Mouse (Mus musculus) heart, embryonic 11.5 days (tissue): ENCODE data around the gene Socs3. TPM values are rescaled to one million over a fixed set of nuclear protein-coding genes. Genes with fewer than 3 reads are reported as not detected.

Source experiments
- ATAC-seq: fragments of 200-750 bp; cut with Nextera tagmentation; replicated peaks from 2 replicates; pipeline ENCODE4 v1.8.0; 2017; ENCODE audit warnings: moderate library complexity; ENCODE audit not compliant: insufficient number of reproducible peaks, low FRiP score, low TSS enrichment
- H3K27ac ChIP-seq: fragments of 300-500 bp; sonication (generic); 2 replicates; pipeline ENCODE4 v1.5.1; 2014; ENCODE audit warnings: mild to moderate bottlenecking, low read depth, low read length
- H3K27me3 ChIP-seq: fragments of 300-500 bp; sonication (generic); 2 replicates; pipeline ENCODE4 v1.6.1; 2014; ENCODE audit warnings: mild to moderate bottlenecking, low read length, mixed read lengths; ENCODE audit not compliant: control insufficient read depth, insufficient read depth
- H3K36me3 ChIP-seq: fragments of 300-500 bp; sonication (generic); 2 replicates; pipeline ENCODE4 v1.6.1; 2014; ENCODE audit warnings: mild to moderate bottlenecking, low read length, moderate library complexity, mixed read lengths; ENCODE audit not compliant: control insufficient read depth, insufficient read depth
- H3K4me1 ChIP-seq: fragments of 300-500 bp; sonication (generic); 2 replicates; pipeline ENCODE4 v1.6.1; 2014; ENCODE audit warnings: low read length; ENCODE audit not compliant: control insufficient read depth, insufficient read depth
- H3K4me2 ChIP-seq: fragments of 300-500 bp; sonication (generic); 2 replicates; pipeline ENCODE4 v1.6.1; 2014; ENCODE audit warnings: mild to moderate bottlenecking, moderate library complexity
- H3K4me3 ChIP-seq: fragments of 300-500 bp; sonication (generic); 2 replicates; pipeline ENCODE4 v1.5.1; 2014; ENCODE audit warnings: low read depth, low read length
- H3K9ac ChIP-seq: fragments of 300-500 bp; sonication (generic); 2 replicates; pipeline ENCODE4 v1.6.1; 2014; ENCODE audit warnings: mild to moderate bottlenecking, low read depth, low read length, moderate library complexity
- H3K9me3 ChIP-seq: fragments of 300-500 bp; sonication (generic); replicated peaks from 2 replicates; pipeline ENCODE4 v1.6.1; 2016; ENCODE audit warnings: low read length; ENCODE audit not compliant: control insufficient read depth
- WGBS: fragments of 180-500 bp; shearing (Covaris S2); extraction: QIAGEN DNeasy Blood & Tissue Kit; methylation state at CpG from one replicate; pipeline ENCODE4 v1.1.7; 2014; ENCODE audit not compliant: insufficient replicate concordance; 5-methylcytosine and 5-hydroxymethylcytosine counted together
- polyA plus RNA-seq: library from polyadenylated mRNA; unstranded; fragments of >200 nt; fragmentation: Nextera tagmentation; extraction: Ambion mirVana; gene quantifications from 2 replicates; pipeline ENCODE4 v1.2.1, GENCODE M21; 2014

The Socs3 gene
- 3.6 and 4.5 TPM in 2 replicates for polyA plus RNA-seq

DNA sequence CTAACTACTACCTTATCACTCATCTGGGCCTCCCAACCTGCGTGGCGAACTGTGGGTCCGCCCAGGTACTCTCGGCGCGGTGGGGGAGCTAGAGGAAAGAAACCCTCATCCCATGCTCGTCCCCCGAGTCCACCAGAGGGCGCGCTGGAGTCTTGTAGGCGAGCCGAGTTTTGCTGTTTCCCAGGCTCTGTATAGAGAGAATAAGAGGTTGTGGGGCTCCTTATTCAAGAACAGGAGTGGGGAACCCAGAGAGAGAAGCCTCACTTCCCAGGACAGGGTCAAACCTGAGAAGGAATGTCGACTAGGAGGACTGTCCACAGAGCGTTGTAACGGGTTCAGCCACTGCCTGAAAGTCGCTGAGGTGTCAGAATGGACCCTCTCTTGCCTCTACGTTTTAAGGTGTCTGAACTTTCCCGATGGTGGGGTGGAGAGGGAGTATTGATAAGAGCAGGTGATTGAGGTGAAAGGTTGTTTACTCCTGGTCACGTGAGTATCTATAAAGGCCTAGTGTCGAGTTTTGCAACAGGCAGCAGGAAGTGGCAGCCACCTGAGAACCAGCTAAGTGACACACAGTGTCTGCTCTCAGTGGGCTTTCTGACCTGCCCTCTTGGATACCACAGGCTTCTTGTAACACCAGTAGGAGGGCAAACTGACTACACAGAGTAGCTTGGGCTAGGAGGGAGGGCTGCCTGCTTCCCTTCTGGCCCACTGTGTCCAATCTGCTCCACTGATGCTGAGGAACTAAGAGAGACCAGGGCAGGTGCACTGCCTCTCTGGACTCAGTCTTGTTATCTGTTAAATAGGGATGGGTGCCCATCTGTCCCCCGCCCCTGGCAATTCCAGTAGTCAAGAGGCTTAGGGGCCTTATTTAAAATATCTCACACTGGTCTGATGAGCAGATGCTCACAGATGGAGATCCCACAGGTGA is at the start of gene Socs3:
Gene Socs3, minus strand, starts transcription at position 103 of the 928 bp plus-strand sequence.
- peak within 1 kb of the TSS; percentile 73 for H3K4me3 ChIP-seq
- H3K9me3 ChIP-seq = no peaks in the 10 kb centered on the region
- H3K9ac ChIP-seq = peak within 1 kb of the TSS; percentile 74
- peaks cover 46% of the 10 kb centered on the region for H3K4me1 ChIP-seq
- H3K27ac ChIP-seq = peak within 1 kb of the TSS; percentile 93
- peaks cover 37% of the 10 kb centered on the region for H3K27me3 ChIP-seq
- peak within 1 kb of the TSS; percentile 98 for H3K4me2 ChIP-seq
- WGBS = 10% methylated on average over 21 of the region's 21 CpGs
- ATAC-seq = peak; percentile 47; the same call in 1 of the 2 replicates
- no peaks in the 10 kb centered on the region for H3K36me3 ChIP-seq

GRCm38 (mm10) chr11:118018328-118018727 is 48.5 kb upstream of the Socs3 start:
- 94% methylated on average over 4 of the region's 4 CpGs for WGBS
- H3K9ac ChIP-seq = no peak overlapping the region
- H3K4me1 ChIP-seq = peaks cover 20% of the 10 kb centered on the region
- no peak overlapping the region for H3K4me2 ChIP-seq
- H3K36me3 ChIP-seq = peaks cover 14% of the 10 kb centered on the region
- H3K4me3 ChIP-seq = no peak overlapping the region
- H3K27me3 ChIP-seq = no peaks in the 10 kb centered on the region
- H3K9me3 ChIP-seq = no peaks in the 10 kb centered on the region
- no peak for ATAC-seq
- no peak overlapping the region for H3K27ac ChIP-seq

GRCm38 (mm10) chr11:118015381-118016145 is 45.7 kb upstream of the Socs3 start:
- WGBS = 67% methylated on average over 8 of the region's 8 CpGs

GRCm38 (mm10) chr11:118014391-118014995 is 44.6 kb upstream of the Socs3 start:
- H3K9me3 ChIP-seq = no peaks in the 10 kb centered on the region
- no peak for ATAC-seq
- peaks cover 26% of the 10 kb centered on the region for H3K4me1 ChIP-seq
- H3K27me3 ChIP-seq = no peaks in the 10 kb centered on the region
- peaks cover 15% of the 10 kb centered on the region; the same call in 1 of the 2 replicates for H3K36me3 ChIP-seq
- H3K4me3 ChIP-seq = no peak overlapping the region
- no peak overlapping the region for H3K4me2 ChIP-seq
- no peak overlapping the region for H3K9ac ChIP-seq
- WGBS = 77% methylated on average over 12 of the region's 12 CpGs
- no peak overlapping the region for H3K27ac ChIP-seq

More at GRCm38 (mm10) chr11:118015381-118016145, 45.7 kb upstream of the Socs3 start:
- Histone ChIP-seq H3K4me2 (no peak overlapping the region), H3K27ac (no peak overlapping the region; the same call in 1 of the 2 replicates), H3K36me3 (peaks cover 13% of the 10 kb centered on the region), H3K4me1 (peaks cover 20% of the 10 kb centered on the region), H3K27me3 (no peaks in the 10 kb centered on the region), H3K9ac (no peak overlapping the region), H3K9me3 (no peaks in the 10 kb centered on the region), H3K4me3 (no peak overlapping the region)
- ATAC-seq = no peak

DNA sequence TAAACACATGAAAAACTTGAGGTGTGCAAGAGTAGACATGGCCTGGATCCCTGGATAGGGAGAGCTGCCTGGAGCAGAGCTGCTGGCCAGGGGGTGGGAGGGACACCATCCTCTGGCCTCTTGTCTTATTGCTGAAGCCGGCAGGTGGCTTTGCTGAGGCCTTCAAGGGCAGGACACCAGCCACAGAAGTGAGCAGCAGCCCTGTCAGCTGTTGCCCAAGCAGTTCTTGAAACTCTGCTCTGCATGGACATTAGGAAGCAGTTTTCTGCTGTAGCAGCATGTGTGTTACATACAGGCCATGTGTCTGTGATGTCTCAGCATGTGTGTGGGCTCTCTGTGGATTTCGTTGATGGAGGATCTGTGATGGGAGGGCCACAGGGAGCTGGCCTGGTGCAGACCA is 43.5 kb upstream of the Socs3 start:
- peaks cover 13% of the 10 kb centered on the region; the same call in 1 of the 2 replicates for H3K36me3 ChIP-seq
- WGBS = 77% methylated on average over 2 of the region's 2 CpGs
- peaks cover 37% of the 10 kb centered on the region for H3K4me1 ChIP-seq
- no peaks in the 10 kb centered on the region for H3K9me3 ChIP-seq
- ATAC-seq = no peak
- H3K27ac ChIP-seq = no peak overlapping the region
- H3K4me2 ChIP-seq = no peak overlapping the region
- H3K9ac ChIP-seq = peak overlapping the region; percentile 39; the same call in 1 of the 2 replicates
- H3K4me3 ChIP-seq = no peak overlapping the region
- H3K27me3 ChIP-seq = no peaks in the 10 kb centered on the region

GRCm38 (mm10) chr11:118012595-118012994 is 42.7 kb upstream of the Socs3 start:
- Histone ChIP-seq H3K36me3 (peaks cover 8% of the 10 kb centered on the region; the same call in 1 of the 2 replicates), H3K27me3 (no peaks in the 10 kb centered on the region), H3K4me3 (no peak overlapping the region), H3K9me3 (no peaks in the 10 kb centered on the region), H3K9ac (no peak overlapping the region), H3K4me2 (no peak overlapping the region), H3K4me1 (peaks cover 45% of the 10 kb centered on the region), H3K27ac (no peak overlapping the region)
- 75% methylated on average over 1 of the region's 1 CpGs for WGBS
- no peak for ATAC-seq

DNA sequence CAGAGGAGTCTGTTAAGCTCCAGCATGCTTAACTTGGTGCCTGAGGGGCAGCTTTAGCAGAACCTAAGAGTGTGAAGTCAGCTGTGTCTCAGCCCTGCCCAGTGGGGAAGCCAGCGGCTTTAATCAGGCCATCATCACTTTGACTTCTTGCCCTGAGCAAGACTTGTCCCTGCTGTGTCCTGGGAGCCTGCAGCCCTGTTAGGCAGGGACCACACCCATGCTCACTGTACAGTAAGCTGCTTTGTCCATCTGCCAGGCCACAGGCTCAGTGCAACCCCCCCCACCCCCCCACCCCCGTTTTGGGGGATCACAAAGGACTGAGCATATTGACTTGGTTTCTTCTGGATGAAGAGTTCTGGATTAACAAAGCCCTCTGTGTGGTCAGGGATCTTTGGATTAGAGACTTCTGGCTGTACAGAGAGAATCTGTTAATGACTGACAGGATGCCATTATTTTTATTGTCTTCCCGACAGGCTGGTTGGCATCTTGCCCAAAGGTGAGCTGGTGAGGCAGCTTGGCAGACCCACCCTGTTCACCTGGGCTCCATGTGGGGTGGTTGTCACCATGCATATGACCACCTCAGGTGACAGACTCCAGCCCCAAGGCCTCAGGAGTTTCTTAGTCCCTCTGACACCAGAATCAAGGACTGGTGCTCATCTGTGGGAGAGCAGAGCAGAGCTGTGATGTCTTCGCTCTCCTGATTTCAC is 40.2 kb upstream of the Socs3 start:
- H3K4me2 ChIP-seq = no peak overlapping the region; the same call in 1 of the 2 replicates
- no peak overlapping the region for H3K27ac ChIP-seq
- H3K9me3 ChIP-seq = no peaks in the 10 kb centered on the region
- H3K9ac ChIP-seq = peak overlapping the region; percentile 52; the same call in 1 of the 2 replicates
- WGBS = 56% methylated on average over 4 of the region's 4 CpGs
- H3K27me3 ChIP-seq = no peaks in the 10 kb centered on the region
- ATAC-seq = no peak
- H3K4me1 ChIP-seq = peaks cover 40% of the 10 kb centered on the region
- H3K4me3 ChIP-seq = no peak overlapping the region
- peaks cover 21% of the 10 kb centered on the region; the same call in 1 of the 2 replicates for H3K36me3 ChIP-seq
